Mouse (Mus musculus) liver, embryonic 13.5 days (tissue): Measurements from ENCODE around the gene Asic4. TPM values are rescaled to one million over a fixed set of nuclear protein-coding genes. Genes with fewer than 3 reads are reported as not detected.

ENCODE experiments used
- ATAC-seq: fragments of 200-750 bp; cut with Nextera tagmentation; 2 replicates; pipeline ENCODE4 v1.8.0; 2017; ENCODE audit warnings: low read depth, mild to moderate bottlenecking, moderate number of reproducible peaks, moderate library complexity
- DNase-seq: peaks from one replicate; pipeline ENCODE4 v3.0.0; 2022
- H3K27ac ChIP-seq: fragments of 300-500 bp; sonication (generic); 2 replicates; pipeline ENCODE4 v1.5.1; 2015; ENCODE audit warnings: moderate library complexity, mild to moderate bottlenecking, inconsistent platforms
- H3K27me3 ChIP-seq: fragments of 300-500 bp; sonication (generic); 2 replicates; pipeline ENCODE4 v1.6.1; 2015; ENCODE audit warnings: mild to moderate bottlenecking, inconsistent platforms
- H3K36me3 ChIP-seq: fragments of 300-500 bp; sonication (generic); 2 replicates; pipeline ENCODE4 v1.6.1; 2015; ENCODE audit warnings: mild to moderate bottlenecking, inconsistent platforms
- H3K4me1 ChIP-seq: fragments of 300-500 bp; sonication (generic); replicated peaks from 2 replicates; pipeline ENCODE4 v1.6.1; 2015; ENCODE audit warnings: inconsistent platforms
- H3K4me2 ChIP-seq: fragments of 300-500 bp; sonication (generic); 2 replicates; pipeline ENCODE4 v1.6.1; 2015; ENCODE audit warnings: inconsistent platforms, mild to moderate bottlenecking, moderate library complexity
- H3K4me3 ChIP-seq: fragments of 300-500 bp; sonication (generic); replicated peaks from 2 replicates; pipeline ENCODE4 v1.5.1; 2015; ENCODE audit warnings: mild to moderate bottlenecking, inconsistent platforms
- H3K9ac ChIP-seq: fragments of 300-500 bp; sonication (generic); 2 replicates; pipeline ENCODE4 v1.6.1; 2015; ENCODE audit warnings: mild to moderate bottlenecking, inconsistent platforms
- H3K9me3 ChIP-seq: fragments of 300-500 bp; sonication (generic); replicated peaks from 2 replicates; pipeline ENCODE4 v1.6.1; 2016; ENCODE audit warnings: inconsistent platforms
- WGBS: fragments of 180-500 bp; shearing (Covaris S2); methylation state at CpG from one replicate; pipeline ENCODE4 v1.1.7; 2015; ENCODE audit not compliant: insufficient replicate concordance; 5-methylcytosine and 5-hydroxymethylcytosine counted together
- polyA plus RNA-seq: library from polyadenylated mRNA; unstranded; fragments of >200 nt; fragmentation: Nextera tagmentation; extraction: Ambion mirVana; gene quantifications from 2 replicates; pipeline ENCODE4 v1.2.1, GENCODE M21; 2015

Gene Asic4
- polyA plus RNA-seq, 1 experiment from 2014 or later = 0.25 TPM

DNA sequence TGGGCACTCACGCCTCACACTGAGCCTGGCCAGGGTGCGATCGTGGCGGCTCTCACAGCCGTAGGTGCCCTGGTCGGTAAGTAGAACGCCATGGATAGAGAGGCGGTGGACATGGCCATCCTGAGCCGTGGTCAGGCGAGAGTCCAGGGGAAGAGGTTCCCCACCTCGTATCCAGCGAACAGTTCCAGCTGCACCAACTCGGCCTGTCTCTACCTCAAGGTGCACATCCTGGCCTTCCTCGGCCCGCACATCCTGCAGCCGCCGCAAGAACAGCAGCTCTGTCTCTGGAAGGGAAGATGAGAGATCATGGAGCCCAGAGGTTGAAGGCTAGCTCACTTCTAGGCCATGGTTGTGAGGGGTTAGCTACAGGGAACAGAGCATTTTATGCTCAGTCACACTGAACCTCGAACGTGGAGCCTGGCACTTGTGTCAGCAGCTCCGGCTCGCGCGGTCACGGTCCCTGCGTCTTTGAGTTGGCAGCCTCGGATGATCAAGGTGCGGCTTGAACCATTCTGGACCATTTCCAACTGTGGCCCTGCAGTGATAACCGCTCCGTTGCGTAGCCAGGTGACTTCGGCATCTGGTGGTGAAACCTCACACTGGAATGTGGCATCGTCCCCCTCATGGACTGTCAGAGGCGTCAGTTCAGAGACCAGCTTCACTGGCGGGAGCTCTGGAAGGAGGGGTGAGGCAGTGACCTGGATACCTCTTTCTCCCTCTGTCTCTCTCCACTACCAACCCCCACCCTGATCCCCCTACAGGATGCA lies 40.7 kb downstream of the Asic4 start:
- Histone ChIP-seq H3K36me3 (no peaks in the 10 kb centered on the region), H3K9me3 (no peaks in the 10 kb centered on the region), H3K9ac (no peak overlapping the region), H3K4me3 (no peak overlapping the region), H3K27me3 (peaks cover 63% of the 10 kb centered on the region), H3K4me2 (no peak overlapping the region), H3K4me1 (peaks cover 12% of the 10 kb centered on the region), H3K27ac (no peak overlapping the region)
- 80% methylated on average over 34 of the region's 34 CpGs for WGBS
- DNase-seq = no peak
- no peak for ATAC-seq

DNA sequence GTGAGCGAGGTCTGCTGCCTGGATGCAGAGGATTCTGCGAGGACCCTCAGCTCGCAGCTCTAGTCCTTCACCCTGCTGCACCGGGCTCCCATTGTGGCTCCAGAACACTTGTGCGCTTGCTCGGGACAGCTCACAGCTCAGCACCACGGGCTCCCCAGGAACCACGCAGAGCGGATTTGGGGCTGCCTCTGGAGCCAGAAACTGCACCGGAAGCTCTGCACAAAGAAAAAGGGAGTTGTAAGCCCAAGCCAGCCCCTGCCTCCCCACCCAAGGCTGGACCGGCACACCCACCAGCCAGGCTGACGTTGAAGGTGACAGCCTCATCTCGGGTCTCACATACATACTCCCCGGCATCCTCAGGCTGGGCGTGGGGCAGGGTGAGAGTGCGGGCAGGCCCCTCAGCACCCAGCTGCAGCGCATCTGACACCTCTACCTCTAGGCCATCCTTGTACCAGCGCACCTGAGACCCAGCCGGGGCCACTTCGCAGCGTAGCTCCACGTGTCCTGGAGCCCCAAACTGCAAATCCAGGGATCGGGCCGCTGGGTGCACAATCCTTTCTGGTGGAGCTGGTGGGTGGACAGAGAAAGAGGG lies 42.4 kb downstream of the Asic4 start:
- ATAC-seq = no peak
- Histone ChIP-seq H3K4me1 (0 out of 2 replicates have a peak, but pooled peaks cover under 1% of the 10 kb centered on the region), H3K4me2 (no peak overlapping the region), H3K4me3 (no peak overlapping the region), H3K27ac (no peak overlapping the region), H3K36me3 (0 out of 2 replicates have a peak, but pooled peaks cover under 1% of the 10 kb centered on the region), H3K27me3 (peaks cover 46% of the 10 kb centered on the region), H3K9ac (no peak overlapping the region), H3K9me3 (no peaks in the 10 kb centered on the region)
- WGBS = 50% methylated on average over 24 of the region's 24 CpGs
- DNase-seq = no peak

- ATAC-seq (no peak), DNase-seq (no peak)
- Histone ChIP-seq H3K9ac (no peak overlapping the region), H3K27me3 (peaks cover 23% of the 10 kb centered on the region; the same call in 1 of the 2 replicates), H3K36me3 (peaks cover 6% of the 10 kb centered on the region; the same call in 1 of the 2 replicates), H3K27ac (no peak overlapping the region), H3K4me2 (no peak overlapping the region), H3K4me1 (no peaks in the 10 kb centered on the region), H3K4me3 (no peak overlapping the region), H3K9me3 (no peaks in the 10 kb centered on the region)
- 62% methylated on average over 12 of the region's 12 CpGs for WGBS
These were observed 44.8 kb downstream of the Asic4 start for GRCm38 (mm10) chr1:75494878-75495548.

GRCm38 (mm10) chr1:75498897-75499296 lies 48.7 kb downstream of the Asic4 start:
- no peaks in the 10 kb centered on the region for H3K9me3 ChIP-seq
- H3K4me1 ChIP-seq = 0 out of 2 replicates have a peak, but pooled peaks cover 5% of the 10 kb centered on the region
- 69% methylated on average over 4 of the region's 4 CpGs for WGBS
- no peak for DNase-seq
- no peak overlapping the region for H3K27ac ChIP-seq
- H3K4me3 ChIP-seq = no peak overlapping the region
- no peak overlapping the region for H3K9ac ChIP-seq
- H3K36me3 ChIP-seq = peaks cover 21% of the 10 kb centered on the region
- no peak overlapping the region for H3K4me2 ChIP-seq
- peaks cover 7% of the 10 kb centered on the region for H3K27me3 ChIP-seq
- ATAC-seq = no peak

- Histone ChIP-seq H3K9me3 (no peaks in the 10 kb centered on the region), H3K9ac (no peak overlapping the region), H3K27me3 (peaks cover 13% of the 10 kb centered on the region), H3K36me3 (peaks cover 21% of the 10 kb centered on the region), H3K27ac (no peak overlapping the region), H3K4me3 (no peak overlapping the region), H3K4me1 (0 out of 2 replicates have a peak, but pooled peaks cover 9% of the 10 kb centered on the region), H3K4me2 (no peak overlapping the region)
- WGBS = 81% methylated on average over 7 of the region's 7 CpGs
- ATAC-seq = no peak
- DNase-seq = no peak
These were observed 49.2 kb downstream of the Asic4 start for GRCm38 (mm10) chr1:75499441-75499840.

GRCm38 (mm10) chr1:75501905-75502304 lies 51.7 kb downstream of the Asic4 start:
- DNase-seq = no peak
- Histone ChIP-seq H3K27ac (no peak overlapping the region), H3K9me3 (no peaks in the 10 kb centered on the region), H3K4me3 (no peak overlapping the region), H3K4me2 (no peak overlapping the region), H3K9ac (no peak overlapping the region), H3K36me3 (peaks cover 21% of the 10 kb centered on the region), H3K27me3 (peaks cover 37% of the 10 kb centered on the region), H3K4me1 (peaks cover 14% of the 10 kb centered on the region; the same call in 1 of the 2 replicates)
- whole genome bisulfite sequencing = 74% methylated on average over 9 of the region's 9 CpGs
- no peak for ATAC-seq

- ATAC-seq = no peak
- no peak for DNase-seq
- Histone ChIP-seq H3K36me3 (peaks cover 17% of the 10 kb centered on the region), H3K27me3 (peaks cover 49% of the 10 kb centered on the region), H3K4me2 (no peak overlapping the region), H3K4me3 (no peak overlapping the region), H3K9me3 (no peaks in the 10 kb centered on the region), H3K9ac (no peak overlapping the region), H3K4me1 (peaks cover 16% of the 10 kb centered on the region; the same call in 1 of the 2 replicates), H3K27ac (no peak overlapping the region)
- WGBS = 72% methylated on average over 25 of the region's 25 CpGs
These were observed 52.9 kb downstream of the Asic4 start for GRCm38 (mm10) chr1:75502945-75503650.

DNA sequence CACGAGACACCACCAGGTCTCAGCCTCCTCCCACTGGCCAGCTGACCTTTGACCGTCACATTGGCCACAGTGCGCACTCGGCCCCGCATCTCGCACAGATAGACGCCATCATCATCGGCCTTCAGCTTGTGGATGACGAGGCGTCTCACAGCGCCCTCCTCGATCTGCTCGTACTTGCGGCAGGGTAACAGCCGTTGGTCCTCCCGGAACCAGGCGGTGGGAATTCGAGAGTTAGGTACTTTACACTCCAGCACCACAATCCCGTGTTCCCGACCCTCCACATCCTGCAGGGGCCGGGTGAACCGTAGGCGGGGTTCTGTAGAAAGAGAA lies 53.4 kb downstream of the Asic4 start:
- Histone ChIP-seq H3K9ac (no peak overlapping the region), H3K36me3 (peaks cover 17% of the 10 kb centered on the region), H3K27me3 (peaks cover 52% of the 10 kb centered on the region), H3K27ac (no peak overlapping the region), H3K4me2 (no peak overlapping the region), H3K4me3 (no peak overlapping the region), H3K4me1 (peaks cover 16% of the 10 kb centered on the region; the same call in 1 of the 2 replicates), H3K9me3 (no peaks in the 10 kb centered on the region)
- ATAC-seq (no peak), DNase-seq (no peak)
- WGBS = 72% methylated on average over 23 of the region's 23 CpGs

GRCm38 (mm10) chr1:75504256-75505045 lies 54.2 kb downstream of the Asic4 start:
- no peaks in the 10 kb centered on the region for H3K9me3 ChIP-seq
- peak overlapping the region; percentile 66 for H3K4me2 ChIP-seq
- H3K27me3 ChIP-seq = peaks cover 60% of the 10 kb centered on the region
- H3K4me1 ChIP-seq = peaks cover 16% of the 10 kb centered on the region; the same call in 1 of the 2 replicates
- H3K4me3 ChIP-seq = peak overlapping the region; percentile 63
- H3K36me3 ChIP-seq = peaks cover 17% of the 10 kb centered on the region
- ATAC-seq (no peak), DNase-seq (no peak)
- H3K9ac ChIP-seq = no peak overlapping the region
- 54% methylated on average over 9 of the region's 9 CpGs for WGBS
- H3K27ac ChIP-seq = no peak overlapping the region

DNA sequence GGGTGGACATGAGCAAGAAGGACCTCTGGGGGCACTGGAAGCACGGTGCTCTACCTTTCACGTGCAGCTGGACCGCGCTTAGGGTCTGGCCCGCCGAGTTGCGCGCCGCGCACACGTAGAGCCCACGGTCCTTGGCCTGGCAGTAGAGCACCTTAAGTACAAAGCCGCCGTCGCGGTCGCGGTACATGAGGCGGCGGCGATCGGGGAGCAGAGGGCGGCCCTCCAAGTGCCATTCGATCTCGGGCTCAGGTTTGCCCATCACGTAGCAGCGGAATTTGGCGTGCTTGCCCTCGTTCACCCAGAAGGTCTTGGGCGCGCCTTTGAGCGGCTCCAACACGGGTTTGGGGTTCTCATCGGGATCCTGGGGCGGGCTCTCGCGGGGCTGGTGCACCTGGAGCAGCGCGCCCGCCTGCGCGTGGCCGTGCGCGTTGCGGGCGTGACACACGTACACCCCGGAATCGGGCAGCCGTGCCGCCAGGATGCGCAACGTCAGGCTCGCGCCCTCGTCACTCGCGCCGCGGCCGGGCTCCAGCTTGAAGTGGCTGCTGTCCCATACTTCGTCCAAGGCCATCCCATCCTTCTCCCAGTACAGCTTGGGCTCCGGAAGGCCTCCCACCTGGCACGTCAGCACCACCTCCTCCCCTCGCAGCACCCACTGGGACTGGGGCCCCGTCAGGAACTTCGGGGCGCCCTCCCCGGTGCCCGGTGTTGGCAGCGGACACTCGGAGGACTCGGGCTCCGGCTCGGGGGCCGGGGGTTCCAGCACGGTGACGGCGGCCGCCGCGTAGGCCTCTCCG lies 55.1 kb downstream of the Asic4 start:
- DNase-seq (no peak), ATAC-seq (no peak)
- Histone ChIP-seq H3K27ac (peak overlapping the region; percentile 73), H3K4me3 (peak overlapping the region; percentile 63), H3K4me1 (peaks cover 16% of the 10 kb centered on the region; the same call in 1 of the 2 replicates), H3K36me3 (peaks cover 14% of the 10 kb centered on the region), H3K4me2 (peak overlapping the region; percentile 66), H3K9me3 (no peaks in the 10 kb centered on the region), H3K27me3 (peaks cover 67% of the 10 kb centered on the region), H3K9ac (peak overlapping the region; percentile 70)
- 2% methylated on average over 84 of the region's 84 CpGs for WGBS
